Mouse (Mus musculus) cortical plate, adult 2 months (tissue): ENCODE measurements around the gene Muc1. TPM values are rescaled to one million over a fixed set of nuclear protein-coding genes. Genes with fewer than 3 reads are reported as not detected.
A peak's percentile ranks its signal among the peaks of the same experiment; 100 is the strongest.

Experiments
- H3K27ac ChIP-seq: fragments of 200-500 bp; 2 replicates; pipeline ENCODE4 v1.5.1; 2012; ENCODE audit warnings: low read length, control low read depth, inconsistent platforms; ENCODE audit not compliant: insufficient read depth
- H3K4me1 ChIP-seq: fragments of 200-500 bp; 2 replicates; pipeline ENCODE4 v1.6.1; 2011; ENCODE audit warnings: low read length; ENCODE audit not compliant: control insufficient read depth, insufficient read depth
- H3K4me3 ChIP-seq: fragments of 200-500 bp; 2 replicates; pipeline ENCODE4 v1.5.1; 2011; ENCODE audit warnings: mild to moderate bottlenecking, low read length, control low read depth; ENCODE audit not compliant: insufficient read depth
- CTCF ChIP-seq: fragments of 200-500 bp; IDR thresholded peaks from 2 replicates; pipeline ENCODE4 v1.5.1; 2011; ENCODE audit warnings: mild to moderate bottlenecking, control low read depth, low read length; ENCODE audit not compliant: insufficient read depth; ENCODE audit errors: extremely low read depth
- POLR2A ChIP-seq: fragments of 200-500 bp; IDR thresholded peaks from 2 replicates; pipeline ENCODE4 v1.6.1; 2011; ENCODE audit warnings: mild to moderate bottlenecking, low read length, control low read depth; ENCODE audit not compliant: insufficient read depth; ENCODE audit errors: extremely low read depth
- polyA plus RNA-seq: library from polyadenylated mRNA; depleted of rRNA; stranded (reverse); fragments of >200 nt; gene quantifications from 2 replicates; pipeline ENCODE4 v1.2.3, GENCODE M21; 2012; rRNA removed

Gene Muc1
- polyA plus RNA-seq = 0.88 and 0.95 TPM in 2 replicates

GRCm38 (mm10) chr3:89228836-89229235 is at the start of gene Muc1:
Muc1 (plus strand) TSS chr3:89229057.
- H3K4me1 ChIP-seq = peaks cover 1% of the 10 kb centered on the region; the same call in 1 of the 2 replicates
- no peak within 1 kb of the TSS; the same call in 1 of the 2 replicates for H3K27ac ChIP-seq

GRCm38 (mm10) chr3:89181749-89182500 is 46.9 kb upstream of the Muc1 start:
- no peak for TF ChIP-seq CTCF
- H3K4me3 ChIP-seq = no peak overlapping the region
- no peaks in the 10 kb centered on the region; the same call in 1 of the 2 replicates for H3K4me1 ChIP-seq
- H3K27ac ChIP-seq = no peak overlapping the region

More at GRCm38 (mm10) chr3:89228836-89229235, at the start of gene Muc1:
- H3K4me3 ChIP-seq = peak within 1 kb of the TSS; percentile 13
- no peak for TF ChIP-seq CTCF
- no peak for TF ChIP-seq POLR2A

- no peak overlapping the region for H3K27ac ChIP-seq
- H3K4me1 ChIP-seq = no peaks in the 10 kb centered on the region; the same call in 1 of the 2 replicates
- TF ChIP-seq POLR2A = no peak
- TF ChIP-seq CTCF = no peak
- H3K4me3 ChIP-seq = peak overlapping the region; percentile 59; the same call in 1 of the 2 replicates
Measured at GRCm38 (mm10) chr3:89182531-89183057, 46.3 kb upstream of the Muc1 start.

- peak within 1 kb of the TSS; percentile 59 for H3K4me3 ChIP-seq
- no peaks in the 10 kb centered on the region; the same call in 1 of the 2 replicates for H3K4me1 ChIP-seq
- no peak for TF ChIP-seq CTCF
- peak; percentile 94 for TF ChIP-seq POLR2A
- H3K27ac ChIP-seq = peak within 1 kb of the TSS; percentile 29
Measured at GRCm38 (mm10) chr3:89183058-89183958, 45.5 kb upstream of the Muc1 start, which contains the start of gene Fam189b. Fam189b (plus strand) TSS chr3:89183143.

- TF ChIP-seq CTCF (no peak), POLR2A (no peak)
- H3K27ac ChIP-seq = peak overlapping the region; percentile 29; the same call in 1 of the 2 replicates
Measured at GRCm38 (mm10) chr3:89183959-89184315, 44.9 kb upstream of the Muc1 start.

GRCm38 (mm10) chr3:89187197-89187596 is 41.7 kb upstream of the Muc1 start:
- TF ChIP-seq CTCF (no peak), POLR2A (no peak)
- Histone ChIP-seq H3K4me1 (no peaks in the 10 kb centered on the region), H3K27ac (no peak overlapping the region), H3K4me3 (no peak overlapping the region)

More at GRCm38 (mm10) chr3:89183959-89184315, 44.9 kb upstream of the Muc1 start:
- Histone ChIP-seq H3K4me3 (peak overlapping the region; percentile 59), H3K4me1 (no peaks in the 10 kb centered on the region)

GRCm38 (mm10) chr3:89187690-89188477 is 41.0 kb upstream of the Muc1 start:
- TF ChIP-seq POLR2A = no peak
- no peak for TF ChIP-seq CTCF
- Histone ChIP-seq H3K27ac (no peak overlapping the region), H3K4me1 (no peaks in the 10 kb centered on the region), H3K4me3 (no peak overlapping the region)

- TF ChIP-seq CTCF (no peak), POLR2A (no peak)
- Histone ChIP-seq H3K4me1 (no peaks in the 10 kb centered on the region), H3K4me3 (no peak overlapping the region), H3K27ac (no peak overlapping the region)
Measured at GRCm38 (mm10) chr3:89188478-89188875, 40.4 kb upstream of the Muc1 start.
